Mouse (Mus musculus): ENCODE measurements around the gene Daglb.

GRCm38 (mm10) chr5:143552911-143553310 is 88.5 kb downstream of the Daglb start:
- TF ChIP-seq CTCF (IDR thresholded peaks at IDR 0.05; ENCODE audit: control insufficient read depth, insufficient read depth, insufficient replicate concordance, low read depth, low read length) (no peak), POLR2A (IDR thresholded peaks at IDR 0.05; ENCODE audit: control insufficient read depth, low read depth, low read length) (no peak)
